Mouse (Mus musculus) liver, postnatal 0 days (tissue): Measurements from ENCODE around the gene Shank3.

ENCODE experiments used
- CTCF ChIP-seq: sonication (generic); IDR thresholded peaks from 2 replicates; pipeline ENCODE4 v1.5.1; 2016; ENCODE audit warnings: antibody characterized with exemption, low read depth
- EP300 ChIP-seq: IDR thresholded peaks from 2 replicates; pipeline ENCODE4 v1.6.1; 2016; ENCODE audit warnings: antibody characterized with exemption, low read depth, mild to moderate bottlenecking

DNA sequence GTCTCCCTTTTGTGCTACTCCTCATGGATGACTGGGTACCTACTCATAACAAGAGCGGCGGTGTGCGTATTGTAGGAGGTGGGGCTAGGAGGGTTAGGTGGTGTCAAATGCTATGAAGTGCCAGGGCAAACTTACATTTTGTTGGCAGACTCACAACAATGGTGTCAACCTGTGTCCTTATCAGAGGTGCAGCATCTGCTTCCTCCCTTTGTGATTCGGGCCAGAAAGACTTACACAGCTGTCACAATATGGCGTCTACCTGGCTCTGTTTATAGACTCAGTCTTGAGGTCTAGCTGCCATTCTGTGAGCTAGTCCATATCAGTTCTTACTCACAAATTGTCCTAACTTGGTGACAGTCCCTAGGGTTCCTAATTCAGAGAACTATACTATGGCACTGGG, 85.7 kb downstream of the Shank3 start:
- TF ChIP-seq CTCF (no peak), EP300 (no peak)
